Mouse (Mus musculus) embryonic stem cell, embryonic (primary cell): ENCODE results near the gene Krtap22-2.
"Not testable (repeated sequence)": the region's sequence is repeated elsewhere in the genome, so short reads cannot be mapped to it uniquely, and the experiment has no call there.

Experiments used
- CTCF ChIA-PET, 4 experiments: fragments of 300-600 bp in 2 of 4; fragments of 350-600 bp in 2 of 4; sonication (Branson Sonifier 250); formaldehyde crosslinking; loops; one replicate each; lab custom pipeline; 2022; ENCODE audit warnings: inconsistent platforms in 2 of 4; lab: Charles Lee
- POLR2A ChIA-PET, 4 experiments: fragments of 300-600 bp in 2 of 4; fragments of 350-600 bp in 2 of 4; sonication (Branson Sonifier 250); formaldehyde crosslinking; loops; one replicate each; lab custom pipeline; 2022; ENCODE audit warnings: antibody characterized with exemption in 4 of 4, inconsistent platforms in 1 of 4; lab: Charles Lee

Krtap22-2 gene

DNA sequence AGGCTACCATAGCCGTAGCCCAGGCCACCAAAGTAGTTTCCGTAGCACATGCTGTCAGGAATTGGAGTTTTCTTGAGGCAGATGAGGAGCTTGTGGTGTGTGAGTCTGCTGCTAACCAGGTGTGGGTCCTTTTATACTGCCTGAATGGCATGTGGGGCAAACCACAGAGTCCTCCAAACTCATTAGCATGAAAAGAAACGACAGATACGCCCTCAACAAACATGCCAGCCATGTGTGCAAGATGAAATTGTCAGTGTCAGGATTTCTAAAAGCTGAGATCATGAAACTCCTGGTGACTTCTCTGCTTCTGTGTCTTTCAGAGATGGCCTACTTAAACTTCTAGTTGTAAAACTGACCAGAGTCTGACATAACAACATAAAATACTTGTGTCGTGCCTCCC, at the start of gene Krtap22-2:
Gene Krtap22-2, minus strand, starts transcription at position 101 of the 400 bp plus-strand sequence.
- POLR2A ChIA-PET, result no interaction called here
- CTCF ChIA-PET, result no interaction called here

DNA sequence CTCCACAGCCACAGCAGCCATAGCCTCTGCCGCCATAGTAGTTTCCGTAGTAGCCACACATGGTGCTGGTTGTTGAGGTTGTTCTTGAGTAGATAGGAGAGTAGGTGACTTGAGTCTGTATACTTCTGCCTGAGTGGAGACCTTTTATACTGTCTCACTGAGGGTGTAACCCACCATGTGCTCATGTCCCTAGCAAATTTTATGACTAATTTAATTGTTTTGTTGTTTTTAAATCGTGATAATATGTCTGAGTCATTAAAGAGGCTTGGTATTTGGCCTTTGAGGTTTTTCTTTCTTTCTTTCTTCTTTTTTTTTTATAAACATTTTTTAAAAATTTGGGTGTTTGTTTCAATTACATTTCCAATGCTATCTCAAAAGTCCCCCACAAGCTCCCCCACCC, 37.2 kb upstream of the Krtap22-2 start, which contains the start of gene Krtap6-5:
Gene Krtap6-5, minus strand, starts transcription at position 101 of the 400 bp plus-strand sequence.
- POLR2A ChIA-PET, result no interaction called here

DNA sequence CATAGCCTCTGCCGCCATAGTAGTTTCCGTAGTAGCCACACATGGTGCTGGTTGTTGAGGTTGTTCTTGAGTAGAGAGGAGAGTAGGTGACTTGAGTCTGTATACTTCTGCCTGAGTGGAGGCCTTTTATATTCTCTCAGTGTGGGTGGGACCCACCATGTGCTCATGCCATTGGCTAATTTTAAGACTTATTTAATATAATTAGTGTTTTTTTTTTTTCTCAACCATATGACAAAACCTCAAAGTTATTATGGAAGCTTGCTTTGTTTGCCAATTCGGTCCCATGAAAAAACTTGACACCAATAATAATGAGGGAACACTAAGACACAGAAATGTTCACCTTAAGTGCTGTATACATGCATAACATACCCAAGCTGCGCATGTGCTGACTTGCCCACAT, 30.8 kb upstream of the Krtap22-2 start, which contains the start of gene Gm10228:
Gene Gm10228, minus strand, starts transcription at position 101 of the 400 bp plus-strand sequence.
- CTCF ChIA-PET, POLR2A ChIA-PET: not testable (repeated sequence)

More for the DNA sequence above, 37.2 kb upstream of the Krtap22-2 start, which contains the start of gene Krtap6-5:
- CTCF ChIA-PET, result no interaction called here

DNA sequence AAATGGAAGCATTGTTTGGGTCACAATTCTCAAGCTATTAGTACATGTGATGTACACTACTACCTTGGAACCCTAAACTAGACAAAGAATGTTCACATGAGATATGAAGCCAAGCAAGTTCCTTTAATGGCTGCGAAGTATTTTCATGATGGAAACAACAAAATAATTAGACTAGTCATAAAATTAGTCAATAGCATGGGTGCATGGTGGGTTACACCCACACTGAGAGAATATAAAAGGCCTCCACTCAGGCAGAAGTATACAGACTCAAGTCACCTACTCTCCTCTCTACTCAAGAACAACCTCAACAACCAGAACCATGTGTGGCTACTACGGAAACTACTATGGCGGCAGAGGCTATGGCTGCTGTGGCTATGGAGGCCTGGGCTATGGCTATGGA, 20.8 kb upstream of the Krtap22-2 start, which contains the start of gene Krtap6-1:
Gene Krtap6-1, plus strand, starts transcription at position 301 of the 400 bp plus-strand sequence.
- POLR2A ChIA-PET, CTCF ChIA-PET: not testable (repeated sequence)

DNA sequence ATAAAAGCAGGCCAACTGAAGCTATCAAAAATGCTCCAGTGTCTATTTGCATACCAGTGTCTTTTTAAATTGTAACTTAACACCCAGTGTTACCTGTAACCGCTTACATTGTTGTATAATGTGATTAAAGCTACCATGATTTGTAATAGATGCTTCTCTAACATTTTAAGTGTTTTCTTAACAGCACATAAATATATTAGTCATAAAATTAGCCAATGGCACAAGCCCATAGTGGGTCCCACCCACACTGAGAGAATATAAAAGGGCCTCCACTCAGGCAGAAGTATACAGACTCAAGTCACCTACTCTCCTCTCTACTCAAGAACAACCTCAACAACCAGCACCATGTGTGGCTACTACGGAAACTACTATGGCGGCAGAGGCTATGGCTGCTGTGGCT, 4.4 kb upstream of the Krtap22-2 start, which contains the start of gene Gm10229:
Gene Gm10229, plus strand, starts transcription at position 301 of the 400 bp plus-strand sequence.
- CTCF ChIA-PET, POLR2A ChIA-PET: not testable (repeated sequence)

DNA sequence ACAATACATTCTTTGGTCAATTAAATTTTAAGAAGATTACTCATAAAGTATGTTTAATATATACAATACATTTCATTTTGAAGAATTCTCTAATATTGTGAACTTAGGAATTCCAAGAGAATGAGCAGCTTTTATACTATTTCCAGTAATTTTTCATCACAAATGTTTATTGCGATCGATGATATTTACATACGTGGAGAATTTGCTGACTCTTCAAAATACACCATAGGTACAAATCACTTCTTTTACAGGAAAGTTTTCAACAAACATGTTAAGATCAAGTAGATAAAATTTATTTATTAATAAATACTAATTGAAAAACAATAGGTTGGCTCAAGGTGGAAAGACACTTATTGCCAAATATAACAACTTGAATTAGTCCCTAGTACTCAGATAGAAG, 3.4 kb upstream of the Krtap22-2 start:
- CTCF ChIA-PET, result no interaction called here
- POLR2A ChIA-PET, result no interaction called here

DNA sequence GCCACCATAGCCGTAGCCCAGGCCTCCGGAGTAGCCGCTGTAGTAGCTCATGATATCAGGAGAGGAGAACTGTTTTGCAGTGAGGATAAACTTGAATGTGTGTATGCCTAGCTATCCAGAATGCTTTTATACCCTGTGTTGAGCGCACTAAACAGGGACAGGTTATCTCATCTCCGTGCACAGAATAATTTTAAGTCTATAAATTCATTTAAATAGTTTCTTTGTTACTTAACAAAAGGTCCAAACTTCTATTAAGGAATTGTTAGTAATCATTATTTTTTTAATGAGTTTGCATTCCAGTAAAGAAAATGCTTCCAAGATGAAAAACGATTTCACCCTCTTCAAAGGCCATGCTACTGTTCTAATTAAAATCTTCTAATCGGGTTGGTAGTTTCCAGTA, 47.8 kb downstream of the Krtap22-2 start, which contains the start of gene Krtap16-3:
Gene Krtap16-3, minus strand, starts transcription at position 101 of the 400 bp plus-strand sequence.
- ChIA-PET CTCF (interaction anchor here in 1 of 4 experiments (0.5 kb wide), 1 partner anchor 65 kb away, joined by 3 read pairs; no protein-coding TSS in a partner anchor), POLR2A (no interaction called here)
